In genomic region chr5:12525235-12525767, GRCm38 (mm10) we compare ENCODE assay signal across 24 mouse cellular contexts.
A peak's percentile ranks its signal among the peaks of the same experiment; 100 is the strongest.
DNase-seq lines count a peak whose midpoint lies in the region; ATAC-seq and TF ChIP-seq lines count a peak whose summit lies in the region.
"Had no signal": no experiment of that assay in that cellular context is flagged by ENCODE, and none has a peak within 500 bp of the region (broad histone marks: within the 10 kb centered on the region; RNA-seq: fewer than 3 reads in every experiment).

No protein-coding gene starts in this region.

- H3K9me3 ChIP-seq in forebrain, embryonic 12.5 days = no peaks in the 10 kb centered on the region
- no peaks in the 10 kb centered on the region for H3K9me3 ChIP-seq in forebrain, embryonic 16.5 days (ENCODE audit: control insufficient read depth, low read length)
- no peaks in the 10 kb centered on the region for H3K9me3 ChIP-seq in midbrain, embryonic 10.5 days (replicated peaks)
- no peaks in the 10 kb centered on the region for H3K9me3 ChIP-seq in midbrain, embryonic 15.5 days
- no peaks in the 10 kb centered on the region for H3K9me3 ChIP-seq in midbrain, embryonic 13.5 days
- H3K9me3 ChIP-seq: embryonic facial prominence, embryonic 15.5 days; G1E; hindbrain, embryonic 15.5 days; limb, embryonic 13.5 days; liver, embryonic 13.5 days; lung, embryonic 15.5 days had no signal

- H3K4me1 ChIP-seq in forebrain, embryonic 12.5 days = peaks cover 12% of the 10 kb centered on the region
- no peaks in the 10 kb centered on the region for H3K4me1 ChIP-seq in forebrain, embryonic 16.5 days (replicated peaks; ENCODE audit: control insufficient read depth, insufficient read depth, low read length)
- peaks cover 19% of the 10 kb centered on the region for H3K4me1 ChIP-seq in midbrain, embryonic 10.5 days
- no peaks in the 10 kb centered on the region for H3K4me1 ChIP-seq in midbrain, embryonic 15.5 days
- peaks cover 7% of the 10 kb centered on the region; the same call in 1 of the 2 replicates for H3K4me1 ChIP-seq in midbrain, embryonic 13.5 days (replicated peaks)
- H3K4me1 ChIP-seq: embryonic facial prominence, embryonic 15.5 days; hindbrain, embryonic 15.5 days; limb, embryonic 13.5 days; liver, embryonic 13.5 days; lung, embryonic 15.5 days had no signal

- H3K9ac ChIP-seq in forebrain, embryonic 12.5 days = no peak overlapping the region
- no peak overlapping the region for H3K9ac ChIP-seq in forebrain, embryonic 16.5 days (replicated peaks; ENCODE audit: low read depth, low read length)
- no peak overlapping the region for H3K9ac ChIP-seq in midbrain, embryonic 15.5 days
- H3K9ac ChIP-seq in midbrain, embryonic 13.5 days (replicated peaks) = no peak overlapping the region
- H3K9ac ChIP-seq: embryonic facial prominence, embryonic 15.5 days; hindbrain, embryonic 15.5 days; limb, embryonic 13.5 days; liver, embryonic 13.5 days; lung, embryonic 15.5 days had no signal

- no peak overlapping the region for H3K4me2 ChIP-seq in forebrain, embryonic 12.5 days
- no peak overlapping the region for H3K4me2 ChIP-seq in forebrain, embryonic 16.5 days (ENCODE audit: low read length)
- no peak overlapping the region for H3K4me2 ChIP-seq in midbrain, embryonic 15.5 days
- H3K4me2 ChIP-seq in midbrain, embryonic 13.5 days (replicated peaks) = no peak overlapping the region
- H3K4me2 ChIP-seq: embryonic facial prominence, embryonic 15.5 days; heart, embryonic 11.5 days; hindbrain, embryonic 15.5 days; limb, embryonic 13.5 days; liver, embryonic 13.5 days; lung, embryonic 15.5 days had no signal

- no peak for TF ChIP-seq POLR2A in brain, embryonic 14.5 days (IDR thresholded peaks at IDR 0.05; ENCODE audit: borderline replicate concordance, extremely low read depth, insufficient read depth, insufficient read length, poor library complexity, severe bottlenecking)

- 2% methylated on average over 4 of the region's 4 CpGs for WGBS in forebrain, embryonic 12.5 days
- whole genome bisulfite sequencing in forebrain, embryonic 16.5 days = 4% methylated on average over 4 of the region's 4 CpGs
- 10% methylated on average over 4 of the region's 4 CpGs for whole genome bisulfite sequencing in midbrain, embryonic 10.5 days
- whole genome bisulfite sequencing in midbrain, embryonic 15.5 days = 3% methylated on average over 4 of the region's 4 CpGs
- 2% methylated on average over 4 of the region's 4 CpGs for WGBS in midbrain, embryonic 13.5 days

- H3K27ac ChIP-seq in forebrain, embryonic 12.5 days = no peak overlapping the region
- no peak overlapping the region for H3K27ac ChIP-seq in forebrain, embryonic 16.5 days (ENCODE audit: low read length)
- H3K27ac ChIP-seq in midbrain, embryonic 10.5 days (replicated peaks) = no peak overlapping the region
- H3K27ac ChIP-seq in midbrain, embryonic 15.5 days = no peak overlapping the region
- H3K27ac ChIP-seq in midbrain, embryonic 13.5 days = no peak overlapping the region
- H3K27ac ChIP-seq: embryonic facial prominence, embryonic 15.5 days; gastrocnemius, adult 2 months; hindbrain, embryonic 15.5 days; kidney, postnatal 0 days; limb, embryonic 13.5 days; liver, embryonic 13.5 days; lung, embryonic 15.5 days had no signal

- no peaks in the 10 kb centered on the region for H3K27me3 ChIP-seq in forebrain, embryonic 12.5 days
- H3K27me3 ChIP-seq in forebrain, embryonic 16.5 days (replicated peaks; ENCODE audit: control insufficient read depth, insufficient read depth, low read length) = no peaks in the 10 kb centered on the region
- H3K27me3 ChIP-seq in midbrain, embryonic 10.5 days (ENCODE audit: low read depth, poor library complexity, severe bottlenecking) = no peaks in the 10 kb centered on the region
- H3K27me3 ChIP-seq in midbrain, embryonic 15.5 days (replicated peaks) = no peaks in the 10 kb centered on the region
- H3K27me3 ChIP-seq in midbrain, embryonic 13.5 days = no peaks in the 10 kb centered on the region
- H3K27me3 ChIP-seq: embryonic facial prominence, embryonic 15.5 days; hindbrain, embryonic 15.5 days; limb, embryonic 13.5 days; liver, embryonic 13.5 days; lung, embryonic 15.5 days had no signal

- DNase-seq in midbrain, embryonic 10.5 days (ENCODE audit: low spot score) = peak; percentile 16
- DNase-seq in brain, embryonic 14.5 days (ENCODE audit: low read depth) = peak; percentile 62
- no peak for DNase-seq in adrenal gland, postnatal 10 days
- DNase-seq in right cerebral cortex, postnatal 36 days (ENCODE audit: low spot score in 2 of 2) = no peak
- DNase-seq: adrenal gland, postnatal 36 days; cerebellum, adult 18-20 months; cerebellum, postnatal 36 days; gastrocnemius, adult 2 months; heart, postnatal 10 days; liver, embryonic 13.5 days; lung, postnatal 4 days; thymus, postnatal 14 days had no signal

- peak; percentile 79; the same call in 1 of the 2 replicates for ATAC-seq in forebrain, embryonic 12.5 days (ENCODE audit: low FRiP score)
- ATAC-seq in forebrain, embryonic 16.5 days = no peak
- no peak for ATAC-seq in midbrain, embryonic 15.5 days (replicated peaks)
- ATAC-seq in midbrain, embryonic 13.5 days = peak; percentile 34; the same call in 1 of the 2 replicates
- ATAC-seq: intestine, embryonic 16.5 days had no signal

- TF ChIP-seq CTCF in brain, embryonic 14.5 days (IDR thresholded peaks at IDR 0.05; ENCODE audit: borderline replicate concordance, extremely low read depth, insufficient read depth, insufficient read length) = no peak

- no peak overlapping the region for H3K4me3 ChIP-seq in forebrain, embryonic 12.5 days (replicated peaks)
- no peak overlapping the region for H3K4me3 ChIP-seq in forebrain, embryonic 16.5 days (replicated peaks; ENCODE audit: low read length)
- no peak overlapping the region for H3K4me3 ChIP-seq in midbrain, embryonic 10.5 days
- H3K4me3 ChIP-seq in midbrain, embryonic 15.5 days = no peak overlapping the region
- H3K4me3 ChIP-seq in midbrain, embryonic 13.5 days (replicated peaks) = no peak overlapping the region
- H3K4me3 ChIP-seq: embryonic facial prominence, embryonic 15.5 days; gastrocnemius, adult 2 months; hindbrain, embryonic 15.5 days; limb, embryonic 13.5 days; liver, embryonic 13.5 days; lung, embryonic 15.5 days had no signal

- H3K36me3 ChIP-seq in forebrain, embryonic 12.5 days (replicated peaks) = no peaks in the 10 kb centered on the region
- H3K36me3 ChIP-seq in forebrain, embryonic 16.5 days (ENCODE audit: control insufficient read depth, insufficient read depth) = no peaks in the 10 kb centered on the region
- no peaks in the 10 kb centered on the region for H3K36me3 ChIP-seq in midbrain, embryonic 10.5 days
- H3K36me3 ChIP-seq in midbrain, embryonic 15.5 days (replicated peaks) = no peaks in the 10 kb centered on the region
- H3K36me3 ChIP-seq in midbrain, embryonic 13.5 days = no peaks in the 10 kb centered on the region
- H3K36me3 ChIP-seq: embryonic facial prominence, embryonic 15.5 days; G1E; hindbrain, embryonic 15.5 days; limb, embryonic 13.5 days; liver, embryonic 13.5 days; lung, embryonic 15.5 days had no signal

Comparison
In these comparisons a context has a peak if more than half of its experiments do, and no peak if none do; other contexts are left out.
1. ATAC-seq: peak in forebrain, embryonic 12.5 days (single experiment) and midbrain, embryonic 13.5 days (single experiment); none in forebrain, embryonic 16.5 days (single experiment) and midbrain, embryonic 15.5 days (single experiment).
2. DNase-seq: peak in midbrain, embryonic 10.5 days (single experiment) and brain, embryonic 14.5 days (single experiment); none in adrenal gland, postnatal 10 days (single experiment) and right cerebral cortex, postnatal 36 days (0 of 2).